Mouse (Mus musculus) liver, embryonic 14.5 days (tissue): Measurements from ENCODE around the gene Rabgap1l. TPM values are rescaled to one million over a fixed set of nuclear protein-coding genes. Genes with fewer than 3 reads are reported as not detected.

ENCODE experiments used
- ATAC-seq: fragments of 200-750 bp; cut with Nextera tagmentation; 2 replicates; pipeline ENCODE4 v1.8.0; 2017; ENCODE audit warnings: moderate number of reproducible peaks, mild to moderate bottlenecking, moderate library complexity; ENCODE audit not compliant: insufficient read depth
- DNase-seq, 3 experiments: peaks; one replicate each; pipeline ENCODE4 v3.0.0-alpha.2; 2012 to 2013; ENCODE audit warnings: low read depth in 3 of 3, low spot score in 3 of 3
- H3K27ac ChIP-seq: fragments of 300-500 bp; sonication (generic); 2 replicates; pipeline ENCODE4 v1.5.1; 2014; ENCODE audit warnings: moderate library complexity, mild to moderate bottlenecking, control low read depth, inconsistent platforms
- H3K27me3 ChIP-seq: fragments of 300-500 bp; sonication (generic); 2 replicates; pipeline ENCODE4 v1.6.1; 2014; ENCODE audit warnings: mild to moderate bottlenecking, low read length, moderate library complexity; ENCODE audit not compliant: control insufficient read depth, insufficient read depth
- H3K36me3 ChIP-seq: fragments of 300-500 bp; sonication (generic); replicated peaks from 2 replicates; pipeline ENCODE4 v1.6.1; 2014; ENCODE audit warnings: low read depth; ENCODE audit not compliant: control insufficient read depth, insufficient read depth
- H3K4me1 ChIP-seq, 2 experiments: fragments of 200-500 bp in 1 of 2; fragments of 300-500 bp in 1 of 2; sonication (generic) in 1 of 2; replicated peaks; 2 replicates each; pipeline ENCODE4 v1.6.1; 2012 to 2014; ENCODE audit warnings: antibody characterized with exemption in 1 of 2, inconsistent platforms in 1 of 2, low read length in 1 of 2; ENCODE audit not compliant: control insufficient read depth in 2 of 2, insufficient read depth in 2 of 2
- H3K4me2 ChIP-seq: fragments of 300-500 bp; sonication (generic); 2 replicates; pipeline ENCODE4 v1.6.1; 2014; ENCODE audit warnings: low read depth, mild to moderate bottlenecking, control low read depth, moderate library complexity
- H3K4me3 ChIP-seq, 2 experiments: fragments of 200-500 bp in 1 of 2; fragments of 300-500 bp in 1 of 2; sonication (generic) in 1 of 2; 2 replicates each; pipeline ENCODE4 v1.5.1; 2012 to 2014; ENCODE audit warnings: low read depth in 2 of 2, low read length in 2 of 2, mild to moderate bottlenecking in 2 of 2, control low read depth in 1 of 2, inconsistent platforms in 1 of 2, moderate library complexity in 1 of 2; ENCODE audit not compliant: insufficient read depth in 1 of 2
- H3K9ac ChIP-seq: fragments of 300-500 bp; sonication (generic); replicated peaks from 2 replicates; pipeline ENCODE4 v1.6.1; 2014; ENCODE audit warnings: mild to moderate bottlenecking, control low read depth, moderate library complexity
- H3K9me3 ChIP-seq: fragments of 300-500 bp; sonication (generic); 2 replicates; pipeline ENCODE4 v1.6.1; 2016; ENCODE audit warnings: low read length, mixed read lengths; ENCODE audit not compliant: control insufficient read depth
- CTCF ChIP-seq: IDR thresholded peaks from 2 replicates; pipeline ENCODE4 v1.5.1; 2016; ENCODE audit warnings: antibody characterized with exemption, low read depth, control low read depth
- EP300 ChIP-seq: IDR thresholded peaks from 2 replicates; pipeline ENCODE4 v1.6.1; 2016; ENCODE audit warnings: antibody characterized with exemption, low read depth
- WGBS: fragments of 180-500 bp; shearing (Covaris S2); extraction: QIAGEN DNeasy Blood & Tissue Kit; methylation state at CpG from one replicate; pipeline ENCODE4 v1.1.7; 2014; ENCODE audit not compliant: insufficient replicate concordance; 5-methylcytosine and 5-hydroxymethylcytosine counted together
- polyA plus RNA-seq, 2 experiments: library from polyadenylated mRNA; depleted of rRNA in 1 of 2; stranded (reverse) in 1 of 2; unstranded in 1 of 2; fragments of >200 nt; fragmentation: Nextera tagmentation in 1 of 2; extraction: Ambion mirVana in 1 of 2; gene quantifications; 2 replicates each; pipeline versions ENCODE4 v1.2.1 to v1.2.3; 2012 to 2014

Rabgap1l gene
- polyA plus RNA-seq, 2 experiments, result 18.7 to 27.5 TPM

- H3K4me2 ChIP-seq, result no peak overlapping the region
- H3K27ac ChIP-seq, result no peak overlapping the region
- H3K9me3 ChIP-seq, result no peaks in the 10 kb centered on the region
- H3K27me3 ChIP-seq, result no peaks in the 10 kb centered on the region
- no peak overlapping the region for H3K4me3 ChIP-seq
- H3K9ac ChIP-seq, result no peak overlapping the region
- TF ChIP-seq CTCF, result peak; percentile 66
- no peak for TF ChIP-seq EP300
- ATAC-seq, result no peak
- H3K36me3 ChIP-seq, result no peaks in the 10 kb centered on the region
- no peak for DNase-seq
- WGBS, result 75% methylated on average over 3 of the region's 3 CpGs
- H3K4me1 ChIP-seq, result peaks cover 22 to 39% of the 10 kb centered on the region in 2 experiments
These were observed 3.1 kb downstream of the Rabgap1l start for GRCm38 (mm10) chr1:160789876-160790275.

DNA sequence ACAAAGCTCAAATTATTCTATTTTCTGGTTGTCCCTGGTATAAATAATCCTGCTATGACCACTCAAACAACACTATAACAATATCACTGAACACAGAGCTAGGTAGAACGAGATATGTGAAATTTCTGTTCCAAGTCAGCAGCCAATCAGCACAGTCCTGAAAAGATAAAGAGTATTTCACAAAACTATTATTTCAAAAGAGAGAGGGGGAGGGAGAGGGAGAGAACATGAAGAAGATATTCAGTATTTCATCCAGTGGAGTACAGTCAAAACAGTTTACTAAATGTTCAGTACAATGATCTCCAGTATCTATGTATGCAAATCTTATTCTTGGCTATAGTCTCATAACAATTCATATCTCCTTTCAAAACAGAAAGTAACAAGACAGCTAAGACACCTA is 5.1 kb downstream of the Rabgap1l start:
- H3K4me3 ChIP-seq, result peak overlapping the region in 1 of 2 experiments; percentile 6; a peak in 1 of 4 replicates
- no peaks in the 10 kb centered on the region for H3K36me3 ChIP-seq
- peaks cover 13 to 21% of the 10 kb centered on the region in 2 experiments for H3K4me1 ChIP-seq
- ATAC-seq (no peak), DNase-seq (no peak)
- H3K27me3 ChIP-seq, result no peaks in the 10 kb centered on the region
- TF ChIP-seq CTCF (no peak), EP300 (peak; percentile 35)
- no peak overlapping the region; the same call in 1 of the 2 replicates for H3K27ac ChIP-seq
- WGBS, result 8% methylated on average over 1 of the region's 1 CpGs
- no peaks in the 10 kb centered on the region for H3K9me3 ChIP-seq
- H3K9ac ChIP-seq, result no peak overlapping the region; the same call in 1 of the 2 replicates
- H3K4me2 ChIP-seq, result peak overlapping the region; percentile 54

DNA sequence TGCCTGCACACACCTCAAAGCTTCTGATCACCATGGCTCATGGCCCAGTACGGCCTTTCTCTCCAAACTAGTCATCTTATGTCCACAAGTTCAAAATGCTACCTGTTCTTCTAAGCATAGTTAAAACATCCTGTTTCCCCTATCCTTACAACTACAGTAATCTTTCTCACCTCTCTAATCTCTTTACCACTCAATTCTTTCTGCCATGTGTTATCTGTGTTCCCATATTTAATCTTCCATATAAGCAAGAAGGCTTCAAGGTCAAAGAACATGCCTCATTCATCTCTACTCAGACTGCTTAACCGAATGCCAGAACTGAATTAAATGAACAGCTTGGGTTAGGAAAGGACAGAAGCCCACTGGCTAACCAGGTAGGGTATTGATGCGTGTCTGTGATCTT is 5.8 kb downstream of the Rabgap1l start:
- TF ChIP-seq EP300 (no peak), CTCF (no peak)
- no peaks in the 10 kb centered on the region for H3K27me3 ChIP-seq
- H3K9ac ChIP-seq, result 0 out of 2 replicates have a peak overlapping the region, but pooled peaks have one; percentile 25
- ATAC-seq (no peak), DNase-seq (no peak)
- H3K4me3 ChIP-seq, result no peak overlapping the region
- no peak overlapping the region; the same call in none of the 2 replicates for H3K27ac ChIP-seq
- no peaks in the 10 kb centered on the region for H3K9me3 ChIP-seq
- 63% methylated on average over 3 of the region's 3 CpGs for WGBS
- peak overlapping the region; percentile 54 for H3K4me2 ChIP-seq
- peaks cover 13 to 21% of the 10 kb centered on the region in 2 experiments for H3K4me1 ChIP-seq
- H3K36me3 ChIP-seq, result no peaks in the 10 kb centered on the region

- WGBS, result 65% methylated on average over 3 of the region's 3 CpGs
- H3K36me3 ChIP-seq, result no peaks in the 10 kb centered on the region
- no peaks in the 10 kb centered on the region for H3K9me3 ChIP-seq
- H3K4me3 ChIP-seq, result no peak overlapping the region
- no peak overlapping the region for H3K27ac ChIP-seq
- no peaks in the 10 kb centered on the region for H3K27me3 ChIP-seq
- no peak for ATAC-seq
- no peak overlapping the region for H3K4me2 ChIP-seq
- no peak overlapping the region for H3K9ac ChIP-seq
- peaks cover 13 to 21% of the 10 kb centered on the region in 2 experiments for H3K4me1 ChIP-seq
- DNase-seq, result no peak
- TF ChIP-seq EP300 (no peak), CTCF (no peak)
These were observed 6.4 kb downstream of the Rabgap1l start for GRCm38 (mm10) chr1:160786571-160786970.

- Histone ChIP-seq H3K4me3 (no peak overlapping the region), H3K4me2 (0 out of 2 replicates have a peak overlapping the region, but pooled peaks have one; percentile 3), H3K4me1 (peaks cover 13 to 16% of the 10 kb centered on the region in 2 experiments), H3K9me3 (no peaks in the 10 kb centered on the region), H3K27me3 (no peaks in the 10 kb centered on the region), H3K27ac (no peak overlapping the region), H3K36me3 (no peaks in the 10 kb centered on the region), H3K9ac (no peak overlapping the region)
- no peak for ATAC-seq
- no peak for DNase-seq
- WGBS, result 74% methylated on average over 4 of the region's 4 CpGs
- no peak for TF ChIP-seq EP300
- no peak for TF ChIP-seq CTCF
These were observed 7.3 kb downstream of the Rabgap1l start for GRCm38 (mm10) chr1:160785681-160786225.
